Mouse (Mus musculus): ENCODE data around the gene Rnf44. TPM values are rescaled to one million over a fixed set of nuclear protein-coding genes. Genes with fewer than 3 reads are reported as not detected.

The Rnf44 gene
- total RNA-seq, 2 experiments from 2014 or later: 12.3 to 64.2 TPM

Other genes with a start within 250 kb of the Rnf44 start
- gene Thoc3, start 225.1 kb downstream of the Rnf44 start, total RNA-seq (2014; fragmentation: Nextera tagmentation): 22.1 and 26.7 TPM in 2 replicates
- gene Thoc3, start 225.1 kb downstream of the Rnf44 start, total RNA-seq (2017): 42.0 and 57.2 TPM in 2 replicates
- 10.6 and 16.1 TPM in 2 replicates for gene Simc1, start 190.1 kb downstream of the Rnf44 start, total RNA-seq (2014; fragmentation: Nextera tagmentation)
- 6.3 and 7.5 TPM in 2 replicates for gene Simc1, start 190.1 kb downstream of the Rnf44 start, total RNA-seq (2017)
- gene 4833439L19Rik, start 128.5 kb downstream of the Rnf44 start, total RNA-seq (2014; fragmentation: Nextera tagmentation): 58.0 and 65.9 TPM in 2 replicates
- gene 4833439L19Rik, start 128.5 kb downstream of the Rnf44 start, total RNA-seq (2017): 27.7 and 30.9 TPM in 2 replicates
- 17.4 and 24.0 TPM in 2 replicates for gene Arl10, start 118.9 kb downstream of the Rnf44 start, total RNA-seq (2014; fragmentation: Nextera tagmentation)
- 12.1 and 15.0 TPM in 2 replicates for gene Arl10, start 118.9 kb downstream of the Rnf44 start, total RNA-seq (2017)
- gene Nop16, start 103.8 kb downstream of the Rnf44 start, total RNA-seq (2014; fragmentation: Nextera tagmentation): 90.9 and 122 TPM in 2 replicates
- gene Nop16, start 103.8 kb downstream of the Rnf44 start, total RNA-seq (2017): 101 and 118 TPM in 2 replicates
- 111 and 118 TPM in 2 replicates for gene Higd2a, start 103.7 kb downstream of the Rnf44 start, total RNA-seq (2014; fragmentation: Nextera tagmentation)
- 36.5 and 67.4 TPM in 2 replicates for gene Higd2a, start 103.7 kb downstream of the Rnf44 start, total RNA-seq (2017)
- gene Cltb, start 82.6 kb downstream of the Rnf44 start, total RNA-seq (2014; fragmentation: Nextera tagmentation): 4.5 and 6.6 TPM in 2 replicates
- 7.8 and 12.3 TPM in 2 replicates for gene Cltb, start 82.6 kb downstream of the Rnf44 start, total RNA-seq (2017)
- gene Faf2, start 72.1 kb downstream of the Rnf44 start, total RNA-seq (2014; fragmentation: Nextera tagmentation): 30.4 and 43.7 TPM in 2 replicates
- 40.0 and 47.6 TPM in 2 replicates for gene Faf2, start 72.1 kb downstream of the Rnf44 start, total RNA-seq (2017)
- not detected in 2 replicates for gene Cdhr2, start 7.6 kb upstream of the Rnf44 start, total RNA-seq (2014; fragmentation: Nextera tagmentation)
- gene Cdhr2, start 7.6 kb upstream of the Rnf44 start, total RNA-seq (2017): not detected in 2 replicates
- not detected in 2 replicates for gene Gprin1, start 56.0 kb upstream of the Rnf44 start, total RNA-seq (2014; fragmentation: Nextera tagmentation)
- not detected in 2 replicates for gene Gprin1, start 56.0 kb upstream of the Rnf44 start, total RNA-seq (2017)
- not detected in 2 replicates for gene Sncb, start 72.7 kb upstream of the Rnf44 start, total RNA-seq (2014; fragmentation: Nextera tagmentation)
- not detected in 2 replicates for gene Sncb, start 72.7 kb upstream of the Rnf44 start, total RNA-seq (2017)
- gene Eif4e1b, start 90.1 kb upstream of the Rnf44 start, total RNA-seq (2014; fragmentation: Nextera tagmentation): not detected in 2 replicates
- not detected in 2 replicates for gene Eif4e1b, start 90.1 kb upstream of the Rnf44 start, total RNA-seq (2017)
- 1.4 and 5.6 TPM in 2 replicates for gene Tspan17, start 95.5 kb upstream of the Rnf44 start, total RNA-seq (2014; fragmentation: Nextera tagmentation)
- gene Tspan17, start 95.5 kb upstream of the Rnf44 start, total RNA-seq (2017): 0.31 TPM in 1 of 2 replicates, not detected in the other